27 mouse cellular contexts compared by ENCODE assay signal in the genomic region with DNA sequence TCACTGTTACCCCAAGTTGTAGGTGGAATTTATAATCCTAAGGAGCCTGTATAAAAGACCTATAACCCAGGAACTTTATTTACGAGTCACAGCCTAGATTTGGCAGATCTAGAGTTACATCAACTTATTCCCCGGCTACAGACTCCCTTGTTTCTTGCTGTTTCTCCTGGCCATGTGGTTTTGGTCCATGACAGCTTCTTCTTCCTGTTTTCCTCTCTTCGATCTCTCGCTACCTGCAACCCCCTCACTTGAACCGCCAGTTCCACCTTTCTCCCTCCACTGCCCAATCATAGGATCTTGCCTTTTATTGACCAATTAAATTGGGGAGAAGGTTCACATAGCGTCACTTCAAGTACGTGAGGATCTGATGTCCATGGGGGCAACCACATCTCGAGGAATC.
A peak's percentile ranks its signal among the peaks of the same experiment; 100 is the strongest.
DNase-seq lines count a peak whose midpoint lies in the region; ATAC-seq lines count a peak whose summit lies in the region.
"Had no signal": no experiment of that assay in that cellular context is flagged by ENCODE, and none has a peak within 500 bp of the region (broad histone marks: within the 10 kb centered on the region; RNA-seq: fewer than 3 reads in every experiment).

No protein-coding gene starts in this region.

- 90% methylated on average over 8 of the region's 8 CpGs for WGBS in midbrain, embryonic 11.5 days
- 94% methylated on average over 8 of the region's 8 CpGs for WGBS in midbrain, embryonic 16.5 days

- H3K36me3 ChIP-seq in midbrain, embryonic 11.5 days (ENCODE audit: control insufficient read depth, insufficient read depth, low read length), result no peaks in the 10 kb centered on the region
- no peaks in the 10 kb centered on the region for H3K36me3 ChIP-seq in midbrain, embryonic 16.5 days (ENCODE audit: control insufficient read depth, insufficient read depth, low read length)
- H3K36me3 ChIP-seq: embryonic facial prominence, embryonic 13.5 days; embryonic facial prominence, embryonic 15.5 days; forebrain, embryonic 10.5 days; forebrain, embryonic 12.5 days; G1E had no signal

- peak; percentile 44 for DNase-seq in midbrain, embryonic 11.5 days (ENCODE audit: low spot score, missing footprints)
- no peak for DNase-seq in kidney, adult 11 months
- no peak for DNase-seq in gastrocnemius, postnatal 25 days
- DNase-seq: adrenal gland, adult 8-10 months; adrenal gland, postnatal 14 days; adrenal gland, postnatal 36 days; B cell, adult 2 months; cerebellum, adult 11-12 months; cerebellum, adult 2 months; cerebellum, adult 9-10 months; cerebellum, postnatal 10 days; cerebellum, postnatal 25 days; embryo, embryonic 11 days had no signal

- H3K27ac ChIP-seq in midbrain, embryonic 11.5 days (ENCODE audit: low read depth, low read length), result no peak overlapping the region
- no peak overlapping the region for H3K27ac ChIP-seq in midbrain, embryonic 16.5 days (ENCODE audit: low read length)
- H3K27ac ChIP-seq: embryonic facial prominence, embryonic 13.5 days; embryonic facial prominence, embryonic 15.5 days; forebrain, embryonic 10.5 days; forebrain, embryonic 12.5 days had no signal

- H3K27me3 ChIP-seq in midbrain, embryonic 11.5 days (ENCODE audit: control insufficient read depth, insufficient read depth, low read length), result no peaks in the 10 kb centered on the region
- H3K27me3 ChIP-seq in midbrain, embryonic 16.5 days (ENCODE audit: control insufficient read depth, insufficient read depth, low read depth, low read length), result no peaks in the 10 kb centered on the region
- H3K27me3 ChIP-seq: CH12.LX; embryonic facial prominence, embryonic 13.5 days; embryonic facial prominence, embryonic 15.5 days; forebrain, embryonic 12.5 days; Patski had no signal

- no peaks in the 10 kb centered on the region for H3K9me3 ChIP-seq in midbrain, embryonic 11.5 days (ENCODE audit: control insufficient read depth, low read length)
- H3K9me3 ChIP-seq in midbrain, embryonic 16.5 days (replicated peaks; ENCODE audit: control insufficient read depth, low read length, poor library complexity, severe bottlenecking), result no peaks in the 10 kb centered on the region
- H3K9me3 ChIP-seq: embryonic facial prominence, embryonic 13.5 days; embryonic facial prominence, embryonic 15.5 days; forebrain, embryonic 10.5 days; forebrain, embryonic 12.5 days; G1E had no signal

- H3K4me3 ChIP-seq in midbrain, embryonic 11.5 days (ENCODE audit: low read depth, low read length), result no peak overlapping the region
- no peak overlapping the region for H3K4me3 ChIP-seq in midbrain, embryonic 16.5 days (ENCODE audit: low read depth, low read length)
- H3K4me3 ChIP-seq: embryonic facial prominence, embryonic 13.5 days; embryonic facial prominence, embryonic 15.5 days; erythroblast, embryonic 14.5 days; forebrain, embryonic 10.5 days; forebrain, embryonic 12.5 days had no signal

- no peak overlapping the region for H3K4me2 ChIP-seq in midbrain, embryonic 11.5 days
- H3K4me2 ChIP-seq in midbrain, embryonic 16.5 days (ENCODE audit: low read length), result no peak overlapping the region
- H3K4me2 ChIP-seq: embryonic facial prominence, embryonic 13.5 days; embryonic facial prominence, embryonic 15.5 days; forebrain, embryonic 12.5 days had no signal

- no peak overlapping the region for H3K9ac ChIP-seq in midbrain, embryonic 11.5 days (ENCODE audit: low read length)
- no peak overlapping the region for H3K9ac ChIP-seq in midbrain, embryonic 16.5 days (ENCODE audit: low read depth, low read length)
- H3K9ac ChIP-seq: embryonic facial prominence, embryonic 13.5 days; embryonic facial prominence, embryonic 15.5 days; forebrain, embryonic 12.5 days had no signal

- no peaks in the 10 kb centered on the region for H3K4me1 ChIP-seq in midbrain, embryonic 11.5 days (ENCODE audit: control insufficient read depth, insufficient read depth, low read length)
- no peaks in the 10 kb centered on the region for H3K4me1 ChIP-seq in midbrain, embryonic 16.5 days (ENCODE audit: control insufficient read depth, insufficient read depth, low read length)
- H3K4me1 ChIP-seq: embryonic facial prominence, embryonic 13.5 days; embryonic facial prominence, embryonic 15.5 days; forebrain, embryonic 10.5 days; forebrain, embryonic 12.5 days had no signal

- ATAC-seq in midbrain, embryonic 11.5 days (ENCODE audit: low FRiP score), result no peak
- ATAC-seq in midbrain, embryonic 16.5 days, result no peak
- peak; percentile 57; the same call in 1 of the 2 replicates for ATAC-seq in megakaryocyte, adult 5-6 weeks (ENCODE audit: poor library complexity, severe bottlenecking)
- ATAC-seq: activated CD4-positive, CD25-positive, alpha-beta regulatory T cell, adult 4 months; CD4-positive, CD25-positive, alpha-beta regulatory T cell, adult 4 months; forebrain, embryonic 14.5 days; forebrain, embryonic 16.5 days; Patski had no signal
